Mouse (Mus musculus): Measurements from ENCODE around the gene Arf6. TPM values are rescaled to one million over a fixed set of nuclear protein-coding genes. Genes with fewer than 3 reads are reported as not detected.
"Not testable (repeated sequence)": the region's sequence is repeated elsewhere in the genome, so short reads cannot be mapped to it uniquely, and the experiment has no call there.

Arf6 gene
- polyA plus RNA-seq, 1 experiment from 2014 or later, result 20.7 TPM

- H3K9ac ChIP-seq (ENCODE audit: low read depth, low read length), result no peak overlapping the region
- H3K27ac ChIP-seq (ENCODE audit: low read length), result no peak overlapping the region
- H3K27me3 ChIP-seq (ENCODE audit: control insufficient read depth, insufficient read depth, low read depth, low read length), result no peaks in the 10 kb centered on the region
- no peaks in the 10 kb centered on the region for H3K4me1 ChIP-seq (ENCODE audit: control insufficient read depth, insufficient read depth, low read length)
- H3K9me3 ChIP-seq (replicated peaks; ENCODE audit: control insufficient read depth, low read length, poor library complexity, severe bottlenecking), result no peaks in the 10 kb centered on the region
- no peaks in the 10 kb centered on the region for H3K36me3 ChIP-seq (ENCODE audit: control insufficient read depth, insufficient read depth, low read length)
- H3K4me2 ChIP-seq (ENCODE audit: low read length), result no peak overlapping the region
- 95% methylated on average over 1 of the region's 1 CpGs for WGBS
- no peak for ATAC-seq
- no peak overlapping the region for H3K4me3 ChIP-seq (ENCODE audit: low read depth, low read length)
These were observed 10.9 kb downstream of the Arf6 start for GRCm38 (mm10) chr12:69382880-69383279.

DNA sequence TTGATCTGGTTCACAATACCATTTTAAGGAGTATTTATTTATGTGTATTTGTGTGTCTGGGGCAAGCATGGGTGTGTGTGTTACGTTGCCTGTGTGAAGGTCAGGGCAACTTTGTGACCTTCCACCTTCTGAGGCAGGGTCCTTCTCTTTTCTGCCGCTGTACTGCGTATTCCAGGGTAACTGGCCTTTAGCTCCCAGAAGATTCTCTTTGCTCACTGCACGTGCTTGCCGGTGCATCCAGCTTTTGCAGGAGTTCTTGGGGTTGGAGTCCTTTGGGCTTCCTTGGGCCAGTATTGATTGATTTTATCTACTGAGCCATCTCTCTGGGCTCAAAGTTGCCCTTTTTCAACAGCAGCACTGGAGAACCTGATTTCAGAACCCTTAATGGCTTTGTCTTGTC is 12.7 kb downstream of the Arf6 start:
- no peak for ATAC-seq
- H3K4me2 ChIP-seq (ENCODE audit: low read length), result no peak overlapping the region
- no peak overlapping the region for H3K9ac ChIP-seq (ENCODE audit: low read depth, low read length)
- H3K9me3 ChIP-seq (replicated peaks; ENCODE audit: control insufficient read depth, low read length, poor library complexity, severe bottlenecking), result no peaks in the 10 kb centered on the region
- H3K4me1 ChIP-seq (ENCODE audit: control insufficient read depth, insufficient read depth, low read length), result no peaks in the 10 kb centered on the region
- H3K36me3 ChIP-seq (ENCODE audit: control insufficient read depth, insufficient read depth, low read length), result no peaks in the 10 kb centered on the region
- H3K27me3 ChIP-seq (ENCODE audit: control insufficient read depth, insufficient read depth, low read depth, low read length), result no peaks in the 10 kb centered on the region
- no peak overlapping the region for H3K4me3 ChIP-seq (ENCODE audit: low read depth, low read length)
- 88% methylated on average over 5 of the region's 5 CpGs for WGBS
- no peak overlapping the region for H3K27ac ChIP-seq (ENCODE audit: low read length)

GRCm38 (mm10) chr12:69385542-69386280 is 13.8 kb downstream of the Arf6 start:
- Histone ChIP-seq H3K27ac (ENCODE audit: low read length) (no peak overlapping the region), H3K36me3 (ENCODE audit: control insufficient read depth, insufficient read depth, low read length) (no peaks in the 10 kb centered on the region), H3K9me3 (replicated peaks; ENCODE audit: control insufficient read depth, low read length, poor library complexity, severe bottlenecking) (no peaks in the 10 kb centered on the region), H3K27me3 (ENCODE audit: control insufficient read depth, insufficient read depth, low read depth, low read length) (no peaks in the 10 kb centered on the region), H3K9ac (ENCODE audit: low read depth, low read length) (no peak overlapping the region), H3K4me1 (ENCODE audit: control insufficient read depth, insufficient read depth, low read length) (no peaks in the 10 kb centered on the region), H3K4me3 (ENCODE audit: low read depth, low read length) (no peak overlapping the region), H3K4me2 (ENCODE audit: low read length) (no peak overlapping the region)
- 75% methylated on average over 6 of the region's 6 CpGs for WGBS
- no peak for ATAC-seq

DNA sequence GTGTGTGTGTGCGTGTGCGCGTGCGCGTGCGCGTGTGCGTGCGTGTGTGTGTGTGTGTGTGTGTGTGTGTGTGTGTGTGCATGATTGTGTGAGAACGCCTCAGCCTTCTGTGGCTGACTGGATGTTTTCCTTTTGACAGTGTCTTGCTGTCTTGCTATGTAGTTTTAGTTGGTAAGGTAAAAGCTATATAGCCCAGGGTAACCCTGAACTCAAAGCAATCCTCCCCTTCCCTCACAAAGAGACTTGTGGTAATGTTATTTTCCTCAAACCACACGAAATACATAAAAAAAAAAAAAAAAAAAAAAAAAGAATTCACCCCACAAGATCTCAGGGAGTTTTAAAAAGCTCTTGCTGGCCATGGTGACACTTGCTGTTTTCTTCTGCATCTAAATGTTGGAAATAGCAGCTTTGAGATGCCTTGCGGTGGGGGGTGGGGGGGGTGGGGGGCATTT is 14.4 kb downstream of the Arf6 start:
- not testable (repeated sequence) for ATAC-seq
- WGBS, result 80% methylated on average over 12 of the region's 12 CpGs

GRCm38 (mm10) chr12:69388321-69388869 is 16.4 kb downstream of the Arf6 start:
- 85% methylated on average over 10 of the region's 10 CpGs for WGBS
- Histone ChIP-seq H3K4me3 (ENCODE audit: low read depth, low read length) (no peak overlapping the region), H3K9ac (ENCODE audit: low read depth, low read length) (no peak overlapping the region), H3K27me3 (ENCODE audit: control insufficient read depth, insufficient read depth, low read depth, low read length) (no peaks in the 10 kb centered on the region), H3K36me3 (ENCODE audit: control insufficient read depth, insufficient read depth, low read length) (no peaks in the 10 kb centered on the region), H3K27ac (ENCODE audit: low read length) (no peak overlapping the region), H3K4me2 (ENCODE audit: low read length) (no peak overlapping the region), H3K4me1 (ENCODE audit: control insufficient read depth, insufficient read depth, low read length) (no peaks in the 10 kb centered on the region), H3K9me3 (replicated peaks; ENCODE audit: control insufficient read depth, low read length, poor library complexity, severe bottlenecking) (no peaks in the 10 kb centered on the region)
- no peak for ATAC-seq

More for the DNA sequence above, 14.4 kb downstream of the Arf6 start:
- not testable (repeated sequence) for H3K27ac ChIP-seq (ENCODE audit: low read length); H3K9me3 ChIP-seq (replicated peaks; ENCODE audit: control insufficient read depth, low read length, poor library complexity, severe bottlenecking); H3K4me2 ChIP-seq (ENCODE audit: low read length); H3K9ac ChIP-seq (ENCODE audit: low read depth, low read length); H3K4me1 ChIP-seq (ENCODE audit: control insufficient read depth, insufficient read depth, low read length); H3K36me3 ChIP-seq (ENCODE audit: control insufficient read depth, insufficient read depth, low read length); H3K4me3 ChIP-seq (ENCODE audit: low read depth, low read length); H3K27me3 ChIP-seq (ENCODE audit: control insufficient read depth, insufficient read depth, low read depth, low read length)

- WGBS, result 67% methylated on average over 7 of the region's 7 CpGs
- ATAC-seq, result no peak
These were observed 17.5 kb downstream of the Arf6 start for GRCm38 (mm10) chr12:69389273-69389938.

GRCm38 (mm10) chr12:69390000-69390698 is 18.2 kb downstream of the Arf6 start:
- H3K4me2 ChIP-seq (ENCODE audit: low read length), result no peak overlapping the region

More at GRCm38 (mm10) chr12:69389273-69389938, 17.5 kb downstream of the Arf6 start:
- Histone ChIP-seq H3K4me1 (ENCODE audit: control insufficient read depth, insufficient read depth, low read length) (no peaks in the 10 kb centered on the region), H3K36me3 (ENCODE audit: control insufficient read depth, insufficient read depth, low read length) (no peaks in the 10 kb centered on the region), H3K9me3 (replicated peaks; ENCODE audit: control insufficient read depth, low read length, poor library complexity, severe bottlenecking) (no peaks in the 10 kb centered on the region), H3K27me3 (ENCODE audit: control insufficient read depth, insufficient read depth, low read depth, low read length) (no peaks in the 10 kb centered on the region), H3K9ac (ENCODE audit: low read depth, low read length) (no peak overlapping the region), H3K4me3 (ENCODE audit: low read depth, low read length) (no peak overlapping the region), H3K27ac (ENCODE audit: low read length) (no peak overlapping the region), H3K4me2 (ENCODE audit: low read length) (no peak overlapping the region)

DNA sequence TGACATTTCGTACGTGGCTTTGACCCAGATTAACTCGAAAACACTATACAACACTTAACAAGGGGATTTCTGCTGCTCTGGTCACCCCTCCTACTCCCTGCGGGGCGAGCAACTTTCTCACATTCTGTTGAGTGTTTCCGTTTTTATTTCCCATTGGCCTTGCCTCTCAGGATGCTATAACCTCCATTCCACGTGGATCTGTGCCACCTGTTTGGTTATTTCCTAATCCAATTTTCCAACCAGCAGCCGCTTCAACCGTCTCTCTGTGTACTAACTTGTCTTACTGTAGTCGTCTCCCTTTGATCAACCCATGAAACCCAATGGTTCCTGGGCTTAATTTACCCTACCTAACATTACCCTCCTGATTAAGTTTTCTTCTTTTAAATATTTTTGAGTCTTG is 21.1 kb downstream of the Arf6 start:
- ATAC-seq, result no peak
- H3K4me1 ChIP-seq (ENCODE audit: control insufficient read depth, insufficient read depth, low read length), result no peaks in the 10 kb centered on the region
- H3K36me3 ChIP-seq (ENCODE audit: control insufficient read depth, insufficient read depth, low read length), result no peaks in the 10 kb centered on the region
- no peaks in the 10 kb centered on the region for H3K27me3 ChIP-seq (ENCODE audit: control insufficient read depth, insufficient read depth, low read depth, low read length)
- no peak overlapping the region for H3K4me3 ChIP-seq (ENCODE audit: low read depth, low read length)
- no peaks in the 10 kb centered on the region for H3K9me3 ChIP-seq (replicated peaks; ENCODE audit: control insufficient read depth, low read length, poor library complexity, severe bottlenecking)
- H3K4me2 ChIP-seq (ENCODE audit: low read length), result no peak overlapping the region
- H3K27ac ChIP-seq (ENCODE audit: low read length), result no peak overlapping the region
- 78% methylated on average over 10 of the region's 10 CpGs for WGBS
- no peak overlapping the region for H3K9ac ChIP-seq (ENCODE audit: low read depth, low read length)

More at GRCm38 (mm10) chr12:69390000-69390698, 18.2 kb downstream of the Arf6 start:
- Histone ChIP-seq H3K4me3 (ENCODE audit: low read depth, low read length) (no peak overlapping the region), H3K9me3 (replicated peaks; ENCODE audit: control insufficient read depth, low read length, poor library complexity, severe bottlenecking) (no peaks in the 10 kb centered on the region), H3K36me3 (ENCODE audit: control insufficient read depth, insufficient read depth, low read length) (no peaks in the 10 kb centered on the region), H3K9ac (ENCODE audit: low read depth, low read length) (no peak overlapping the region), H3K27me3 (ENCODE audit: control insufficient read depth, insufficient read depth, low read depth, low read length) (no peaks in the 10 kb centered on the region), H3K27ac (ENCODE audit: low read length) (no peak overlapping the region), H3K4me1 (ENCODE audit: control insufficient read depth, insufficient read depth, low read length) (no peaks in the 10 kb centered on the region)
- no peak for ATAC-seq
- WGBS, result 78% methylated on average over 7 of the region's 7 CpGs
